Mouse (Mus musculus) liver, postnatal 0 days (tissue): ENCODE data around the gene Hps5. TPM values are rescaled to one million over a fixed set of nuclear protein-coding genes. Genes with fewer than 3 reads are reported as not detected.
"Not testable (repeated sequence)": the region's sequence is repeated elsewhere in the genome, so short reads cannot be mapped to it uniquely, and the experiment has no call there.

Source experiments
- ATAC-seq: fragments of 200-750 bp; cut with Nextera tagmentation; 2 replicates; pipeline ENCODE4 v1.8.0; 2017; ENCODE audit warnings: mild to moderate bottlenecking, moderate library complexity
- DNase-seq: peaks from one replicate; pipeline ENCODE4 v3.0.0-alpha.2; 2016
- H3K27ac ChIP-seq: fragments of 300-500 bp; sonication (generic); 2 replicates; pipeline ENCODE4 v1.5.1; 2014; ENCODE audit warnings: antibody characterized with exemption, moderate library complexity, mild to moderate bottlenecking, low read depth
- H3K27me3 ChIP-seq: fragments of 300-500 bp; sonication (generic); 2 replicates; pipeline ENCODE4 v1.6.1; 2014; ENCODE audit warnings: low read length, control low read depth, mixed read lengths; ENCODE audit not compliant: insufficient read depth
- H3K36me3 ChIP-seq: fragments of 300-500 bp; sonication (generic); replicated peaks from 2 replicates; pipeline ENCODE4 v1.6.1; 2014; ENCODE audit warnings: mild to moderate bottlenecking, control low read depth, low read length, moderate library complexity, mixed read lengths; ENCODE audit not compliant: insufficient read depth
- H3K4me1 ChIP-seq: fragments of 300-500 bp; sonication (generic); 2 replicates; pipeline ENCODE4 v1.6.1; 2014; ENCODE audit warnings: antibody characterized with exemption, mild to moderate bottlenecking, control low read depth; ENCODE audit not compliant: insufficient read depth
- H3K4me2 ChIP-seq: fragments of 300-500 bp; sonication (generic); 2 replicates; pipeline ENCODE4 v1.6.1; 2014; ENCODE audit warnings: low read depth, mild to moderate bottlenecking, low read length, moderate library complexity, mixed read lengths
- H3K4me3 ChIP-seq: fragments of 300-500 bp; sonication (generic); 2 replicates; pipeline ENCODE4 v1.5.1; 2014; ENCODE audit warnings: low read depth, low read length
- H3K9ac ChIP-seq: fragments of 300-500 bp; sonication (generic); replicated peaks from 2 replicates; pipeline ENCODE4 v1.6.1; 2014; ENCODE audit warnings: mild to moderate bottlenecking, moderate library complexity
- H3K9me3 ChIP-seq: fragments of 300-500 bp; sonication (generic); 2 replicates; pipeline ENCODE4 v1.6.1; 2016; ENCODE audit warnings: mild to moderate bottlenecking, control low read depth, low read length, mixed read lengths
- CTCF ChIP-seq: sonication (generic); IDR thresholded peaks from 2 replicates; pipeline ENCODE4 v1.5.1; 2016; ENCODE audit warnings: antibody characterized with exemption, low read depth
- EP300 ChIP-seq: IDR thresholded peaks from 2 replicates; pipeline ENCODE4 v1.6.1; 2016; ENCODE audit warnings: antibody characterized with exemption, low read depth, mild to moderate bottlenecking
- WGBS: fragments of 180-500 bp; shearing (Covaris S2); extraction: QIAGEN DNeasy Blood & Tissue Kit; methylation state at CpG from one replicate; pipeline ENCODE4 v1.1.7; 2014; ENCODE audit not compliant: insufficient replicate concordance; 5-methylcytosine and 5-hydroxymethylcytosine counted together
- polyA plus RNA-seq: library from polyadenylated mRNA; unstranded; fragments of >200 nt; fragmentation: Nextera tagmentation; extraction: Ambion mirVana; gene quantifications from 2 replicates; pipeline ENCODE4 v1.2.1, GENCODE M21; 2015

Gene Hps5
- polyA plus RNA-seq, 1 experiment from 2014 or later: 3.6 TPM

DNA sequence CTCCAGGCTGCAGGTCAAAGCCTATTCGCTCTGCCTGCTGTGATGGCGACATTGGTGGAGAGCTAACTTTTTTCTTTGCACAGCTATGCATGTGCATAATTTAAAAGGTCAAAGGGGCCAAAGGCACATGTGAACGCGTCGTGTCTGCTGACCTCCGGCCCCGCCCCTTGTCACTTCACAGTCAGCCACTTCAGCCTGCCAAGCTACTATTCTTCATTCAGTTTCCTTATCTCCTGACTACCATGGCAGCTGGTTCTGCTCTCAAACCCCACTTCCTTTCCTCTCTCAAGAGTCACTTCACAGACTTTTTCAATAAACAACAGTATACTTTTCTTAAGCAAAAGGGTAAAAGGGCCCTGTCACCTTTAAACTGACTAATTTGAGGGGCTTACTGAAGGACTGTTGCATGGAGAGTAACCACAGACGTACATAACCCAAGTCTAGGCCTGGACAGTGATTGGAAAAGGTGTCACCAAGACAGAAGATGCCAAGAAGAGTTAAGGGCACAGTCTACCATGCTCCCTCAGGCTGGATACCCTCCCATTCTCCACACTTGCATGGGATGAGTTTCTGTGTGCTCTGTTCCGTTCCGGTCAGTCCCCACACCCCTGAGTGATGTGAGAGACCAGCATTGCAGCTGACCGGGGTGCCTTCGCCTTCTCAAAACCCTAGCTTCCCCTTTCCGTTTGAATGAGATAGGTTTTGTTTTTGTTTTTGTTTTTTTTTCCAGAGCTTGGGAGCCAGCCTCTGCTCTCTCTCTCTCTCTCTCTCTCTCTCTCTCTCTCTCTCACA, 35.1 kb upstream of the Hps5 start:
- no peak overlapping the region for H3K9ac ChIP-seq
- H3K4me3 ChIP-seq: no peak overlapping the region
- TF ChIP-seq CTCF (no peak), EP300 (no peak; the same call in 1 of the 2 replicates)
- peak overlapping the region; percentile 92 for H3K27ac ChIP-seq
- 22% methylated on average over 13 of the region's 13 CpGs for WGBS
- no peaks in the 10 kb centered on the region for H3K9me3 ChIP-seq
- H3K4me2 ChIP-seq: no peak overlapping the region
- H3K27me3 ChIP-seq: no peaks in the 10 kb centered on the region
- H3K4me1 ChIP-seq: peaks cover 47% of the 10 kb centered on the region
- peak; percentile 46 for ATAC-seq
- no peaks in the 10 kb centered on the region for H3K36me3 ChIP-seq
- DNase-seq: peak; percentile 69

DNA sequence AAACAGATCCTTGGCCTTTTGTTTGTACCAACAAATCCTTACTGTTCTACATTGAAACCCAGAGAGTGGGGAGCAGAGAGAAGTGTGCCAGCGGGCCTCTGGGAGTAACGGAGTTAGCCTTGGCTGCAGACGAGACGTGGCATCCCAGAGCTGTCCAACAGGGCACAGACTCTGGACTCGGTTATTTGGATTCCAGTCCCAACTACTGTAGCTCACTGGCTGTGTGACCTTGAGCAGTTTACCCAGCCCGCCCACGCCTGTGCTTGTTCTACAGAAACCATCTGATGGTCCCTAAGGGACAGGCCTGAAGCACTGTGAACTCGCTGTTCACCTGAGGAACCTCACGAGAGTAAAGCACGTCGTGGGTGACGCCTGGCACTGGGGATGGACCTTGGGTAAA, 34.0 kb upstream of the Hps5 start:
- TF ChIP-seq CTCF (no peak), EP300 (peak; percentile 73; the same call in 1 of the 2 replicates)
- H3K27ac ChIP-seq: peak overlapping the region; percentile 92
- H3K4me2 ChIP-seq: no peak overlapping the region; the same call in 1 of the 2 replicates
- peak; percentile 68 for DNase-seq
- H3K36me3 ChIP-seq: no peaks in the 10 kb centered on the region
- no peaks in the 10 kb centered on the region for H3K27me3 ChIP-seq
- no peak overlapping the region for H3K4me3 ChIP-seq
- WGBS: 64% methylated on average over 12 of the region's 12 CpGs
- H3K9me3 ChIP-seq: no peaks in the 10 kb centered on the region
- peaks cover 42% of the 10 kb centered on the region for H3K4me1 ChIP-seq
- H3K9ac ChIP-seq: no peak overlapping the region
- ATAC-seq: peak; percentile 83

DNA sequence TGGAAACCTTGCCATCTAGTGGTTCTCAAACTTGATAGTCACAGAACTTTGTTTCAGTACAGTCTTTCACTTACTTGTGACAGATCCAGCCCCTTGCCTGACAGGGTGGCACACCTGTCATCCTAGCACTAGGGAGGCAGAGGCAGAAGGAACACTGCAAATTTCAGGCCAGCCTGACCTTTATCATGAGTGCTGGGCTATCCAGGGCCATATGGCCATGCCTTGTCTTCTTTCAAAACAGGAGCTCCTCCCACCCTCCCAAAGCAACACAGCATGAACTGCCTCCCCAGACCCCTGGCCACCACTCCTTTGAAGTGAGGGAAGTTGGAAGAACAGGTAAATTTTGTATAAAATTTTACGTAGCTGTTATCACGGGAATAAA, 31.9 kb upstream of the Hps5 start:
- Histone ChIP-seq H3K4me3 (no peak overlapping the region), H3K9ac (peak overlapping the region; percentile 45), H3K4me2 (peak overlapping the region; percentile 11; the same call in 1 of the 2 replicates), H3K4me1 (peaks cover 27% of the 10 kb centered on the region), H3K9me3 (no peaks in the 10 kb centered on the region), H3K27ac (peak overlapping the region; percentile 84), H3K27me3 (no peaks in the 10 kb centered on the region), H3K36me3 (peaks cover 4% of the 10 kb centered on the region; the same call in 1 of the 2 replicates)
- 91% methylated on average over 2 of the region's 2 CpGs for WGBS
- ATAC-seq: no peak
- TF ChIP-seq CTCF: no peak
- TF ChIP-seq EP300: no peak
- no peak for DNase-seq

DNA sequence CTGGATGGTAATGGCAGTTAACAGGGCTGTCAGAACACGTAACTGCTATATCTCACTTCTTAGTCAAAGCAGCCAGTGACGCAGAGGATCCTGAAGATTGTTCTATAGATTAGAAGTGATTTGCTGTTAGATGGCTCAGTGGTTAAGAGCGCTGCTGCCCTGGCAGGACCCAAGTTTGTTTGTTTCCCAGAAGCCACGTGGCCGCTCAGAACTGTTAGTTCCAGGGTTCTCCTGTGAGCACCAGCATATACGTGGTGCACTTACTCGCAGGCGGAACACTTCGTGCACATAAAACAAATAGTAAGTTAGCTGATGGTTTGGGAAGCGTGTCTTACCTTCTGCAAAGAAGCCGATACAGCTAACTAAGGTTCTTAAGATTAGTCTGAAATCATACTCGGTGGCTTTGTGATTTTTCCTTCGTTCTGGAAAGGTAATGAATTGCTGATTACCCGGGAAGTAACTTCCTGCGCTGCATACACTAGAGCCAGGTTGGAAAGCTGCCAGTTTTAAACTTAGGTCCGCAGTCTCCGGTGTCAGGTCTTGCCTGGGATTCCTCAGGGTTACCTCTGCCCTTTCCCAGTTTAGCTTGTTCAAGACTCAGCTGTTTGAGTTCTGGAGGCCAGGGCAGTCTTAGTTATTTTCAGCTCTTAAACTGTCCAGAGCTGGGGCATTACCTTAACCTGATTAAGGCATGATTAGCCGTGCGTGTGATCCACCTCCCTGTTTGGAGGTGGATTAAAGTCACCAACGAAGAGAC, 31.4 kb upstream of the Hps5 start:
- Histone ChIP-seq H3K4me2 (peak overlapping the region; percentile 11; the same call in 1 of the 2 replicates), H3K36me3 (peaks cover 10% of the 10 kb centered on the region), H3K4me3 (no peak overlapping the region), H3K9ac (peak overlapping the region; percentile 45), H3K9me3 (no peaks in the 10 kb centered on the region), H3K27me3 (no peaks in the 10 kb centered on the region), H3K4me1 (peaks cover 21% of the 10 kb centered on the region), H3K27ac (peak overlapping the region; percentile 84)
- DNase-seq: no peak
- TF ChIP-seq CTCF (no peak), EP300 (no peak)
- 58% methylated on average over 20 of the region's 20 CpGs for WGBS
- ATAC-seq: no peak

DNA sequence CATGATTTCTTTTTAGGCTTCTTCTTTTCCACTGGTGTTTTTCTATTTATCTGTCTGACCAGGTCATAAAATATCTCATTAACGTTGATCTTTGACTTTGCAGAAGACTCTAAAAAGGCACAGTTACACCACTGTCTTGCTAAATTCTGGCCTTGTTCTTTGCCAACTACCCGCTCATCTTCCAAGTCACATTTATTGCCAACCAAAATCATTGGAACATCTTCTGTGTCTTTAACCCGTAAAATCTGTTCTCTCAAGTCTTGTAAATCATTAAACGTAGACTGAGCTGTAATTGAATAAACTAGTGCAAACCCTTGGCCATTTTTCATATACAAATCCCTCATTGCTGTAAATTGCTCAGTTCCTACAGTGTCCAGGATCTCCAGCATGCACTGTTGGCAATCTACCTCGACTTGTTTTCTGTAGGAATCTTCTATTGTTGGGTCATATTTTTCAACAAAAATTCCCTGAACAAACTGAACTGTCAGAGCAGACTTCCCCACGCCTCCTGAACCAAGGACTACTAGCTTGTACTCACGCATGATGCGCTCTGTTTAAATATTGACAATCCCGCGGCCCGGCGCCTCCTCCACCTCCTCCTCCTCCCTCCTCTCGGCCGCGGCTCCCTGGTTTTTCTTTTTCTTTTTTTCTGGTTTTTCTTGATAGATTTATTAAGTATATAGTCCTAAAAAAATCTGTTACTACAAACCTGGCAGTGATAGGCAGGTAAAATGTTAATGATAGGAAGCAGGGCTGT, 25.2 kb upstream of the Hps5 start:
- Histone ChIP-seq H3K27ac (peak overlapping the region; percentile 57; the same call in 1 of the 2 replicates), H3K36me3 (peaks cover 50% of the 10 kb centered on the region)
- not testable (repeated sequence) for H3K9ac ChIP-seq, DNase-seq, H3K4me1 ChIP-seq, H3K4me2 ChIP-seq, H3K27me3 ChIP-seq, H3K4me3 ChIP-seq, H3K9me3 ChIP-seq
- 64% methylated on average over 15 of the region's 15 CpGs for WGBS
- ATAC-seq: peak; percentile 76

DNA sequence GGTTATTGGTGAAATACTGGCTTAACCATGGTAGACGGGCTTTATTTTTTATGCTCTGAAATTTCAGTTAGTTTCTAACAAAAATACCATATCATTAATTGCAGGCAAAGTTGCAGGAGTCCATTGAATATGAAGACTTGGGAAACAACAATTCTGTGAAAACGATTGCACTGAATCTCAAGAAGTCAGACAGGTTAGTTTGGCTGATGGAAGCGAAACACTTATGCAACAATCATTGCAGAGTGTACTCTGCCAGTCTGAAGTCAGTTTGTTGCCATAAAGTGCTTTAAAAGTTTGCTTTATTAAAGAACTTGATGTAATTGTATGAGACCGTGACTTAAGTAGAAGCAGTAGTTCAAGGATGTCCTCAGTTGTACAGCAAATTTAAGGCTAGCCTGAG, 18.1 kb upstream of the Hps5 start:
- H3K36me3 ChIP-seq: peaks cover 74% of the 10 kb centered on the region
- 88% methylated on average over 4 of the region's 4 CpGs for WGBS

More for the DNA sequence above, 18.1 kb upstream of the Hps5 start:
- ATAC-seq: no peak
- Histone ChIP-seq H3K4me3 (no peak overlapping the region), H3K9me3 (no peaks in the 10 kb centered on the region), H3K27ac (no peak overlapping the region), H3K9ac (no peak overlapping the region), H3K4me1 (no peaks in the 10 kb centered on the region), H3K27me3 (no peaks in the 10 kb centered on the region), H3K4me2 (no peak overlapping the region)
- DNase-seq: no peak
- no peak for TF ChIP-seq EP300
- TF ChIP-seq CTCF: no peak
